Mouse (Mus musculus) midbrain, embryonic 15.5 days (tissue): ENCODE measurements around the gene Acer1. TPM values are rescaled to one million over a fixed set of nuclear protein-coding genes. Genes with fewer than 3 reads are reported as not detected.

Experiments used
- ATAC-seq: fragments of 200-750 bp; cut with Nextera tagmentation; replicated peaks from 2 replicates; pipeline ENCODE4 v1.8.0; 2017; ENCODE audit warnings: moderate TSS enrichment
- H3K27ac ChIP-seq: fragments of 300-500 bp; sonication (generic); 2 replicates; pipeline ENCODE4 v1.5.1; 2015; ENCODE audit warnings: mild to moderate bottlenecking, inconsistent platforms
- H3K27me3 ChIP-seq: fragments of 300-500 bp; sonication (generic); replicated peaks from 2 replicates; pipeline ENCODE4 v1.6.1; 2015; ENCODE audit warnings: inconsistent platforms
- H3K36me3 ChIP-seq: fragments of 300-500 bp; sonication (generic); replicated peaks from 2 replicates; pipeline ENCODE4 v1.6.1; 2015; ENCODE audit warnings: inconsistent platforms
- H3K4me1 ChIP-seq: fragments of 300-500 bp; sonication (generic); 2 replicates; pipeline ENCODE4 v1.6.1; 2015; ENCODE audit warnings: inconsistent platforms
- H3K4me2 ChIP-seq: fragments of 300-500 bp; sonication (generic); 2 replicates; pipeline ENCODE4 v1.6.1; 2015; ENCODE audit warnings: inconsistent platforms, mild to moderate bottlenecking, moderate library complexity
- H3K4me3 ChIP-seq: fragments of 300-500 bp; sonication (generic); 2 replicates; pipeline ENCODE4 v1.5.1; 2015; ENCODE audit warnings: mild to moderate bottlenecking, inconsistent platforms
- H3K9ac ChIP-seq: fragments of 300-500 bp; sonication (generic); 2 replicates; pipeline ENCODE4 v1.6.1; 2015; ENCODE audit warnings: mild to moderate bottlenecking, inconsistent platforms
- H3K9me3 ChIP-seq: fragments of 300-500 bp; sonication (generic); 2 replicates; pipeline ENCODE4 v1.6.1; 2016; ENCODE audit warnings: inconsistent platforms
- WGBS: fragments of 180-500 bp; shearing (Covaris S2); methylation state at CpG from one replicate; pipeline ENCODE4 v1.1.7; 2015; ENCODE audit warnings: mixed read lengths; 5-methylcytosine and 5-hydroxymethylcytosine counted together
- polyA plus RNA-seq: library from polyadenylated mRNA; unstranded; fragments of >200 nt; fragmentation: Nextera tagmentation; extraction: Ambion mirVana; gene quantifications from 2 replicates; pipeline ENCODE4 v1.2.1, GENCODE M21; 2015

Acer1 gene
- polyA plus RNA-seq, 1 experiment from 2014 or later: not detected

GRCm38 (mm10) chr17:56962642-56963405 is 19.1 kb downstream of the Acer1 start:
- 78% methylated on average over 5 of the region's 5 CpGs for WGBS
- ATAC-seq: no peak
- H3K9ac ChIP-seq: no peak overlapping the region

GRCm38 (mm10) chr17:56961880-56962279 is 20.0 kb downstream of the Acer1 start:
- Histone ChIP-seq H3K27me3 (no peaks in the 10 kb centered on the region), H3K9ac (no peak overlapping the region), H3K4me3 (no peak overlapping the region), H3K36me3 (no peaks in the 10 kb centered on the region), H3K27ac (no peak overlapping the region), H3K9me3 (no peaks in the 10 kb centered on the region), H3K4me1 (no peaks in the 10 kb centered on the region), H3K4me2 (no peak overlapping the region)
- no peak for ATAC-seq
- WGBS: 91% methylated on average over 4 of the region's 4 CpGs

More at GRCm38 (mm10) chr17:56962642-56963405, 19.1 kb downstream of the Acer1 start:
- no peak overlapping the region for H3K4me3 ChIP-seq
- no peaks in the 10 kb centered on the region for H3K27me3 ChIP-seq
- H3K4me2 ChIP-seq: no peak overlapping the region
- no peak overlapping the region for H3K27ac ChIP-seq
- H3K9me3 ChIP-seq: no peaks in the 10 kb centered on the region
- no peaks in the 10 kb centered on the region for H3K4me1 ChIP-seq
- no peaks in the 10 kb centered on the region for H3K36me3 ChIP-seq

- Histone ChIP-seq H3K27ac (no peak overlapping the region), H3K9me3 (no peaks in the 10 kb centered on the region), H3K9ac (no peak overlapping the region), H3K4me3 (no peak overlapping the region), H3K4me2 (no peak overlapping the region), H3K4me1 (no peaks in the 10 kb centered on the region), H3K36me3 (no peaks in the 10 kb centered on the region), H3K27me3 (no peaks in the 10 kb centered on the region)
- no peak for ATAC-seq
- 77% methylated on average over 4 of the region's 4 CpGs for WGBS
Observed at GRCm38 (mm10) chr17:56958667-56959066, 23.3 kb downstream of the Acer1 start.

DNA sequence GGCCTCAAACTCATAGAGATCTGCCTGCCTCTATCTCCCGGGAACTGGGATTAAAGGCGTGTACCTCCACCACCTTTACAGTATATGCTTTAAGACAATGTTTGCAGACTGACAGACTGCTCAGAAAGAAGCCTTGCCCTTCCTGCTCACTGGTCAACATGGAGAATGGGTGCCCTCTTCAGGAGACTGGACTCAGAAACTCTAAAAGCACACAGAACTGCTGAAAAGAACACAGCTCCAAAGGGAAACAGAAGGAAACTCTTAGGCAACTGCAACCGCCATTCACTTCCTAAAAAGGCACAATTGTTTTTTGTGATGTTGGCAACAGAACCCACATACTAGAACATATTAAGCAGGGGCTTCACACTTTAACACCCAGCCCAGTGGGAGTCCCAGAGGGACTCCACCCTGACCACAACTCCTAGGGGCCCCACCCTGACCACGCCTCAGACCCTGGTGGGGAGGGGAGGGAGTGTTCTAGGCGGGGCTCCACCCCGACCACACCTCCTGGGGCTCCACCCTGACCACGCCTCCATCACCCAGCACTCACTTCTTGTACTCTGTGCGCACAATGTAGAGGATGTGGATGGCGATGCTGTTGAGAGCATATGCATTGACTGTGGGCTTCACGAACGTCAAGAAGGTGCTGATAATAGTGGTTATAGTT is 24.0 kb downstream of the Acer1 start:
- Histone ChIP-seq H3K4me2 (no peak overlapping the region), H3K27me3 (no peaks in the 10 kb centered on the region), H3K4me1 (no peaks in the 10 kb centered on the region), H3K36me3 (no peaks in the 10 kb centered on the region), H3K9me3 (no peaks in the 10 kb centered on the region), H3K4me3 (no peak overlapping the region), H3K9ac (no peak overlapping the region), H3K27ac (no peak overlapping the region)
- 39% methylated on average over 11 of the region's 11 CpGs for WGBS
- no peak for ATAC-seq

- Histone ChIP-seq H3K4me1 (no peaks in the 10 kb centered on the region), H3K4me2 (no peak overlapping the region), H3K9ac (no peak overlapping the region), H3K4me3 (no peak overlapping the region), H3K27me3 (no peaks in the 10 kb centered on the region), H3K36me3 (no peaks in the 10 kb centered on the region), H3K27ac (no peak overlapping the region), H3K9me3 (no peaks in the 10 kb centered on the region)
- WGBS: 87% methylated on average over 7 of the region's 7 CpGs
- no peak for ATAC-seq
Observed at GRCm38 (mm10) chr17:56954871-56955270, 27.1 kb downstream of the Acer1 start.

DNA sequence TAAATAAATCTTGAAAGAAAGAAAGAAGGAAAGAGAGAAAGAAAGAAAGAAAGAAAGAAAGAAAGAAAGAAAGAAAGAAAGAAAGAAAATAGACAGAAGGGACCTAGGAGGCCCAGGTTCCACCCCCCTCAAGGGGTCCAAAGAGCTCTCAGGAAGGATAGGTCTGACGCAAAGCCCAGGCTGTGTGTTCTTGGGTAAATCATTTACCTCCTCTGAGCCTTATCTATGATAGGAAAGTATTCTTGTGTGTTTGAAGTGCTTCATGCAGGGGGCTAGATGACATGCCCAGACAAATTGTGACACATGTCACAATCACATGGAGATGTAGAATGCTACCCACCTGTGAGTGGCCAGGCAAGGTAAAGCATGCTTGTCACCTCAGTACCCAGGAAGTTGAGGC is 29.3 kb downstream of the Acer1 start:
- ATAC-seq: no peak
- Histone ChIP-seq H3K27ac (no peak overlapping the region), H3K4me3 (no peak overlapping the region), H3K4me2 (no peak overlapping the region), H3K36me3 (no peaks in the 10 kb centered on the region), H3K4me1 (no peaks in the 10 kb centered on the region), H3K9ac (no peak overlapping the region), H3K27me3 (no peaks in the 10 kb centered on the region), H3K9me3 (no peaks in the 10 kb centered on the region)
- WGBS: 96% methylated on average over 1 of the region's 1 CpGs

- Histone ChIP-seq H3K27me3 (no peaks in the 10 kb centered on the region), H3K9ac (no peak overlapping the region), H3K4me3 (no peak overlapping the region), H3K9me3 (no peaks in the 10 kb centered on the region), H3K27ac (no peak overlapping the region), H3K36me3 (no peaks in the 10 kb centered on the region), H3K4me1 (no peaks in the 10 kb centered on the region), H3K4me2 (no peak overlapping the region)
- ATAC-seq: no peak
- WGBS: 16% methylated on average over 3 of the region's 3 CpGs
Observed at GRCm38 (mm10) chr17:56950915-56951314, 31.0 kb downstream of the Acer1 start.

GRCm38 (mm10) chr17:56938751-56939150 is 43.2 kb downstream of the Acer1 start:
- Histone ChIP-seq H3K4me1 (peaks cover 10% of the 10 kb centered on the region), H3K4me2 (no peak overlapping the region), H3K9me3 (no peaks in the 10 kb centered on the region), H3K4me3 (no peak overlapping the region), H3K36me3 (no peaks in the 10 kb centered on the region), H3K27ac (no peak overlapping the region), H3K9ac (no peak overlapping the region), H3K27me3 (no peaks in the 10 kb centered on the region)
- ATAC-seq: no peak
- whole genome bisulfite sequencing: 88% methylated on average over 4 of the region's 4 CpGs

DNA sequence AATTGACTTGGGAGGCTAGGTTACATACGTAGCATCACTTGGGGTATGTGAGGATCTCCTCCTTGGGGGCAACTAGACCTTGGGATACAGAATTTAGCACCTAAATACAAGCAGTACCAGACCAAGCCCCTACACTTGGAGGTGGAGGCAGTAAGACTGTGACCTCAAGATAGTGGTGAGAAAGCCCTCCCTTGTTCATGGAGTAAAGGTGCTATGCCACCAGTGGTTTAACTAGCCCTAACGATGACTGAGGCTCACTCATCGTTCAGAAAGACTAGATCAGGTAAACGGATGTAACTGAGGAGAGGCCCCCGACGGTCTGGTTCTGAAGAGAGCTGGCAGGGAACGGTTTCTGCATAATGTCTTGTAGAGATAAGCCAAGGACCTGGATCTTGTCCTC is 45.2 kb downstream of the Acer1 start:
- Histone ChIP-seq H3K27ac (no peak overlapping the region), H3K4me3 (no peak overlapping the region), H3K36me3 (no peaks in the 10 kb centered on the region), H3K9me3 (no peaks in the 10 kb centered on the region), H3K9ac (no peak overlapping the region), H3K27me3 (no peaks in the 10 kb centered on the region), H3K4me1 (peaks cover 30% of the 10 kb centered on the region), H3K4me2 (no peak overlapping the region)
- 93% methylated on average over 7 of the region's 7 CpGs for WGBS
- ATAC-seq: no peak

- peak; percentile 98 for ATAC-seq
- Histone ChIP-seq H3K27me3 (no peaks in the 10 kb centered on the region), H3K4me1 (peaks cover 36% of the 10 kb centered on the region), H3K4me2 (peak within 1 kb of the TSS; percentile 89), H3K4me3 (peak within 1 kb of the TSS; percentile 99), H3K27ac (peak within 1 kb of the TSS; percentile 88), H3K9ac (peak within 1 kb of the TSS; percentile 98), H3K36me3 (no peaks in the 10 kb centered on the region), H3K9me3 (no peaks in the 10 kb centered on the region)
- 3% methylated on average over 72 of the region's 76 CpGs for WGBS
Observed at GRCm38 (mm10) chr17:56935363-56936131, 46.4 kb downstream of the Acer1 start, which contains the start of gene Mllt1. Gene Mllt1, minus strand, starts transcription at chr17:56935415.

- peak; percentile 68 for ATAC-seq
- H3K27ac ChIP-seq: peak overlapping the region; percentile 88
- WGBS: 2% methylated on average over 34 of the region's 45 CpGs
- no peaks in the 10 kb centered on the region for H3K36me3 ChIP-seq
- H3K4me1 ChIP-seq: peaks cover 40% of the 10 kb centered on the region
- H3K9me3 ChIP-seq: no peaks in the 10 kb centered on the region
- H3K4me3 ChIP-seq: peak overlapping the region; percentile 99
- peak overlapping the region; percentile 89 for H3K4me2 ChIP-seq
- peak overlapping the region; percentile 98 for H3K9ac ChIP-seq
- H3K27me3 ChIP-seq: no peaks in the 10 kb centered on the region
Observed at GRCm38 (mm10) chr17:56934545-56935330, 47.2 kb downstream of the Acer1 start.

GRCm38 (mm10) chr17:56933395-56933794 is 48.5 kb downstream of the Acer1 start:
- no peak for ATAC-seq
- Histone ChIP-seq H3K27me3 (no peaks in the 10 kb centered on the region), H3K36me3 (no peaks in the 10 kb centered on the region), H3K9ac (no peak overlapping the region), H3K4me3 (peak overlapping the region; percentile 99; the same call in 1 of the 2 replicates), H3K27ac (no peak overlapping the region), H3K4me2 (peak overlapping the region; percentile 89), H3K4me1 (peaks cover 45% of the 10 kb centered on the region), H3K9me3 (no peaks in the 10 kb centered on the region)
- WGBS: 93% methylated on average over 2 of the region's 2 CpGs
